Mouse (Mus musculus): ENCODE measurements around the gene Tbx5.
"Not testable (repeated sequence)": the region's sequence is repeated elsewhere in the genome, so short reads cannot be mapped to it uniquely, and the experiment has no call there.

Gene Tbx5

DNA sequence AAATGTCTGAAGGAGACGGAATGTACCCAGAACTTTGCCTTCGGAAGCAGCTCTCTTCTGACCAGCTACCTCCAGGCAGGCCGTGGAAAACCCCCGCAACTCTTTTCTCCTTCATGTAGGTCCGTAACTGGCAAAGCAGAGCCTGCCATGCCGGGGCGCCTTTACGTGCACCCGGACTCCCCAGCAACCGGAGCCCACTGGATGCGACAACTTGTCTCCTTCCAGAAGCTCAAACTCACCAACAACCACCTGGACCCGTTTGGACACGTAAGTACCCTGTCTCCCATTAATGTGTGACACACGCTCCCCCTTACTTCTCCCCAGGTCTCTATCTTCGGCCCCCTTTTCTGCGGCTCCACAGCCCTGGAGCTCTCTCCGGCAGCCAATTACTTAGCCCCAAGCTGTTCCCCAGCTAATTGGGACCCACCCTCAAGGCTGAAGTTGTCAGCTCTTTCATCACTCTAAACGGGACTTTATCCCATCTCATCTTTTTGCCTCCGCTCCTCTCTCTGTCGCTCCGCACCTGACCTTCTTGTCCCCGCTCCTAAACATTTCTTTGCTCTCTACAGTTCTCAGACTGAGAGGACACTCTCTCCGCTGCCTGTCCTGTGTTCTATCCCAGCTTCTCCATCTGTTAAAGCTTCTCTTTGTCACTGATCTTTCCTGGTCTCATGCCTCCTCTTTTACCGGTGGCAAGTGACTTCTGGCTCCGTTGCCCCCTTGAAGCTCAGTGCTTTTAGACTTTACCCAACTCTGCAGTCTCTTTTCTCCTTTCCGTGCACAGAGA, 9.4 kb downstream of the Tbx5 start:
- no peak for DNase-seq (ENCODE audit: low read depth, low spot score)

DNA sequence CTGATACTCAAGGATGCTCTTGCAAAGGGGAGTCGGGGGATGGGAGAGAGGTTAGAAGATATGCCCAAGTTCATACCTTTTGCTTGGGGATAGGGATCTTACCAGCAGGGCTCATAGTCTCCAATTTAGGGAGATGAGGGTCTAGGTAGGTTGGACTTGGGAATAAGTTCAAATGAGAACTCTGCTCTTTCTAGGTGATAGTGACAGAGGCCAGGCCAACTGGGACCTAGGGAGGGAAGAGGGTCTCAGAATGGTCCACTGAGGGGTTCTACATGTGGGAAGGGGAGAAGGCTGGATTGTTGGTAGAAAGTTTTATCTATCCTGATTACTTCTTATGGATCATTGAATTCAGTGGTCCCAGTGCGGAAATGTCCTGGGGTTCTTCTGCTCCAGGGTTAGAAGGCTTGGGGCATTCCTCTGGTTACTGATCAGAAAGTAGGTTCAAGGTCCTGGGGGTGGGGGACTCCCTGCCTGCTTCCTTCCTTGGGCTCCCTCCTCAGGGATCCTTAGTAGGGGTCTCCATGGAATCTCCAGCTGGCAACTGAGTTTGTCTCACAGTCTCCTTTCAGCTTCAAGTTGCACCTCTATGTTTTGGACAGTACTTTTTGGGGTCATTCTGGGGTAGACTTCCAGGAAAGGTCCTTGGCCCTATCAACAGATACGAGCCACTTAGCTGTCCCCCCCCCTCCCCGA, 10.4 kb downstream of the Tbx5 start:
- DNase-seq (ENCODE audit: low read depth, low spot score), result no peak

DNA sequence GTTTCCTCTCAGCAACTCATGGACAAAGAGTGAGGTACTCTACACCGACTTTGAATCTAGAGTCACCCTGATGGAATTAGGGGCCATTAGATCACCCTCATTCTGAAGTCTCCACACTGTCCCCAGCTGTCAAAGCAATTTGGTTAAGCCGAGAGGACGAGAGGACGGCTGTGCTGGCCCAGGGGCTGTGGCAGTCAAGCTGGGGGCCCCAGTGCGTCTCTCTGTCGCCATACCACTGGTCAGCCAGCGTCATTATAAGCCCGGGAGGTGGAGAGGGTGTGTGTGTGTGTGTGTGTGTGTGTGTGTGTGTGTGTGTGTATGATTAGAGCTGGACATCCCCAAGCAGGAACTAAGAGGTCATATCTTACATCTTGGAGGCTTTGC, 10.9 kb downstream of the Tbx5 start:
- DNase-seq (ENCODE audit: low read depth, low spot score), result no peak

DNA sequence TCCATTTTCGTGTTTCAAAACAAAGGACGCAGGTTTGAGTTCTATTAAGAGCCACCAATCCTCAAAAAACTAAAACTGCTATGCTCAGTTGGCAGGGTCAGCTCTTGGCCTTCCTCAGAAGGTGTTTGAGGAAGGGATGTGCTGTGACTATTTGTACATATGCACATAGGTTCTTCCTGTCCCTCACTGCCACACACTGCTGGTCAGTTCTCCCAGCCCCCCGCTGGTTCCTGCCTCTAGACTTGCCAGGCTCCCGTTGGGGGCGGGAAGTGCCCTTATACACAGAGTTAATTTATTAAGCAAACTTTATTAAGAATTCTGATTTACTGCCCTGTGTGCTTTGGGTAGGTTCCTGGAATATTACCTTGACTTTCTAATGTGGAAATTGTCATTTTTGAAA, 11.9 kb downstream of the Tbx5 start:
- no peak for DNase-seq (ENCODE audit: low read depth, low spot score)

DNA sequence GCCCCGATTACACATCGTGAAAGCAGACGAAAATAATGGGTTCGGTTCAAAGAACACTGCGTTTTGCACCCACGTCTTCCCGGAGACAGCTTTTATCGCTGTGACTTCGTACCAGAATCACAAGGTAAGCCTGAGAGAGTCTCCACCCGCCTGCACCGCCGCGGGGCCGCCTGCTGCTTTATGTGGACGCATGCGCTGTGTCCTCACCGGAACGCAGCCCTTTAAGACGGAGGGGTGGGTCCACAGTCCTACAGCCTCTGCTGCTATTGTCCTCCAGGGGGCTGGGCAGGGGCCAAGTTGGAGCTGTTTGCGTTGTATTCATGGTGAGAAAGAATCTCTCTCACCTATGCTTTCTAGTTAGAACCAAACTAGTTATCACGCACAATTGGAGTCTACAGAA, 12.5 kb downstream of the Tbx5 start:
- no peak for DNase-seq (ENCODE audit: low read depth, low spot score)

DNA sequence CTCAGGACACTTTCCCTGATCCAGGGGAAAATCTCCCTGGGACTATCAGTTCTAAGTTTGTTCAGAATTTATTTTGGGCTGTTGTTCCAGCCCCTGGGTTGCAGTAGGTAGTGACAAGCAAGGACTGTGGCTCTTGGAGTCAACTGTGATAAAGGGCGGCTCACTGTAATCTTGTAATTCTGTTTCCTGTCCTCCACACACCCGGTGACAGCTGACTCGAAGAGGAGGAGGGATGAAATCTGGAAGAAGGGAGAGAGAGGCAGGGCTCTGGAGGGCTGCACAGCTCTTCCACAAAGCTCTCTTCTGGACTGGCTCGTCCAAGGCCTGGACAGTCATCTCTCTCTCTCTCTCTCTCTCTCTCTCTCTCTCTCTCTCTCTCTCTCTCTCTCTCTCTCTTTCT, 24.6 kb downstream of the Tbx5 start:
- no peak for DNase-seq (ENCODE audit: low read depth, low spot score)

DNA sequence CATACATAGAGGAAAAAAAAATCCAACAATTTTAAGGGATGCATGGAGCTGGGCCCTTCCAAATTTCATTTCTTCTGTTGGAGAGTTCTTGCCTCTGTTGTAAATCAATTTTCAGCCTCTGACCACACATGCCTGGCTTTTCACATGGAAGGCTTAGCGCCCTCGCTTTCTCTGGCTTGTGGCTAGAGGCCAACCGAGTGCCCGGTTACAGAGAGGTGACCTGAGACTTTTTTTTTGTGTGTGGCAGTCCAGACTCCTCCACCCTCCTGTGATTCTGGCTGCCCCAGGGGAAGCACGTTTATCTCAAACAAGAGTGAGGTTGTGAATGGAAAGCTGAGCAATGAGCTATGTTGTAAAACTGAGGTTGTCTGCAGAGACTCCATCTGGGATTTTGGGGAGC, 28.8 kb downstream of the Tbx5 start:
- no peak for DNase-seq (ENCODE audit: low read depth, low spot score)

DNA sequence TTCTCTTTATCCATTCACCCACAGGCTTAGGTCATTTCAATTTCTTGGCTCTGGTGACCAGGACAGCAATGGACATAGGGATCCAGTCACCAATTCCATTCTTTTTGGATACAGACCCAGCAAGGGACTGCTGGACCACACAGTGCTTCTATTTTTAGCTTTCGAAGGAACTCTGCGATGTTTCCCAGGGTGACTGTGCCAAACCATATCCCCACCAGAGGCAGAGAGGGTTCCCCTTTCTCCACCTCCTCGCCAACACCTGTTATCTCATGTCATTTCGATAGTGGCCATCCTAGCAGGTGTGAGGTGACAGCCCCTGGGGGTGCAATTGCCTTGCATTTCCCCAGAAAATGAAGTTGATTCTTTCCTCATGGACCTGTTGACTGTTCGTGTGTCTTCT, 30.0 kb downstream of the Tbx5 start:
- DNase-seq (ENCODE audit: low read depth, low spot score), result no peak

DNA sequence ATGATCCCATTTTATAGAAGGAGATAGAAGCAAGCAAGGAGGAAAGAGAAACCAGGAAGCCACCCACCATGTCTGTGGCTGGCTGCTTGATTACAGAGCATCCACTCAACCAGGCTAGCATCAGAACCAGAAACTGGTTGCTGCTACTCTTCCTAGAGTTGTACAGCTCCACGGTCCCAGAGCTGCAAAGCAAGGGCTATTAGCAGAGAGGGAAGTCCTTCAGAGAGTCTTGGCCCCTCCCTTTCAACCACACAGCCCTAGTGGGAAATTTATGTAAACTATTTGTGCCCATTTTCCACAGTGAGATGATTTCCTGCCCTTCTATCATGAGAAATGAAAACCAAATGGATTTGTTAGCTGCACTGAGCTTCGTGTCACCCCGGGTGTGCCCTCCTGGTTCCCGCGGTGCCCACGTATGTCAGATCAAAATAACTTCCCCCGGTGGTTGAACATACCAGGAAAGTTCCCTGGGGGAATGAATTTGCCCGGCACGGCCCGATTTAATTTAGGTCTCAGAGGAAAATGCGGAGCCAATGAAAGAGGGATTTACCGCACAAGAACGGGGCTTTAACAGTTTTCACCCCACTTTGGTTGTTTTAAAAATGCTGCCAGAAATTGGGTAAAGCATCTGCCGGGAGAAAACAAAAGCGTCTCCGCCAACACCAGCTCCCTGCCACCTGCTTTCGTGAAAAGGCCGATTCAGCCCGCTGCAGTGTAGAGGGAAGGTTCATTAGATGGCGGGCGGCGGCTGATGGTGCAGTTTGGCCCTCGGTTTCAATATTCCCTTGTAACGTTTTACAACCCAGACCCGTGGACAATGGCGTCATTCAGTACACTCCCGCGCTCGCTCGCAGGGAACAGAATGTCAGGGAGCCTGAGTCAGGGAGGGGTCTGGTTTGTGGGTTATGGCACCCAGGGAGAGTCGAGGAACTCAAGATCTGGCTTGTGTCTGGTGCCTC, 34.1 kb downstream of the Tbx5 start:
- no peak for DNase-seq (ENCODE audit: low read depth, low spot score)

DNA sequence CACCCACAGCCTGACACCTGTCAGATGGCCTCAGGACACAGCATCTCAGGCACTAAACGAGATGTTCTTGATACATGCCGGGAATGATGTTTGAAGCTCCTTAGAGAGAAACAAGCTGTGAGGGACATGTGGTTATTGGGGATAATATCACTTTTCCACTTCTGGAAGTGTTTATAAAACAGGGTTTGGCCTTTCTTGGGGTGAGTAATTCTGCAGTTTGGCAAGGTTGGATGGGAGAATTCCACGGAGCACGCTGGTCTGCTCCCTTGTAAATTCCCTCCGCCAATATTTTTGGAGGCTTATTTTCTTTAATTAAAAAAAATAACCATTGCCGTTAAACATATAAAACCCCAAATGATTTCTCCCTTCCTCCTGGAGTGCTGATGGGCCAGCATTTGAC, 35.5 kb downstream of the Tbx5 start:
- no peak for DNase-seq (ENCODE audit: low read depth, low spot score)

DNA sequence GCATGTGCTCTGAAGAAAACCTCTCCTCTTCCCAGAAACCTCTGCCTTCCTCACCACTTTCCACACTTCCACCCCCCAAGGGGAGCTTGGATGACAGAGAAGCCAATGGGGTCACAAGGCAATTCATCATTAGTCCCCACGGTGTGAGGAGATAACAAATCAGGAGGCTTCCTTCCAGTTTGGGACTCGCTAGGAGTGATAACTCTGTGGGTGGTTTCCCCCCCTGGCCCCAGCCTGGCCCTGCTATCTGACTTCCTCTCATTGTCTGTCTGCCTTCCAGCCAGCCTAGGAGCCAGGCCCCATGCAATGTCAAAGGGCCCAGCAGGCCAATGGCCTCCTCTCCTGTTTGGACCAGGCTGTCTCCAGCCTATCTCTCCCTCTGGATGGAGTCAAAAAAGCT, 43.0 kb downstream of the Tbx5 start:
- DNase-seq (ENCODE audit: low read depth, low spot score), result no peak

DNA sequence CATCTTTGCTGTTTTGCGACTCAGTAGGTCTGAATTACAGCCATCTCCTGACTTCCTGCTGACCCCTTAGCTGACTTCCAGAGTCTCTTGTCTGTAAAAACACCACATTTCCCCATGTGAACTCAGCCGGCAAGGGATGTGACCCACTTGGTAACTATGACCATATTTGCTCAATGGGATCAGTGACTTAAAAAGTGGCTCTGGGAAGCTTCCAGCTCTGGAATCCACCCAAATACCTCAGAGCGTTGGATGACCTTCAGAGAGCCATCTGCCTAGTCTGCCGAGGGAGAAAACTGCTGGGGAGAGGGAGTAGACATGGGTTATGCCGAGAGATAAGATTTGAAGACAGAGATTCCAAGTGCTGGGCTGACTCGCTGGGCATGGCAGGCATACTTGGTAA, 44.7 kb downstream of the Tbx5 start:
- no peak for DNase-seq (ENCODE audit: low read depth, low spot score)

DNA sequence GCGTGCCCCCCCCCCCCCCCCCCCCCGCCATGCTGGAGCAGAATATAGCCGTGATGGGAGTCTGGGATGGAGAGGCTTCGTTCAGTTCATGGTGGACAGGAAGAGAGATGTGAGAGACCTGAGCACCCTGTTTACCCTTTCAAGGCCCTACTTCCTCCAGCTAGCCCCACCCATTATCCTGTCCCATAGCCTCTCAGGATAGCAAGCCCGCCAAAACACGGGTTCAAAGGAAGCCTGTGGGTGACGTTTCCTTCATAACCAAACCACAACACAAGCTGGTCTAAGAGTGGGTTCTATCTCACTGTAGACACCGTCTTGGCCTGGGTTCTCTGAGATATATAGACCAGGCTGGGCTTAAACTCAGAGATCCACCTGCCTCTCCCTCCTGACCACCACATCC, 53.1 kb downstream of the Tbx5 start:
- no peak for DNase-seq (ENCODE audit: low read depth, low spot score)

DNA sequence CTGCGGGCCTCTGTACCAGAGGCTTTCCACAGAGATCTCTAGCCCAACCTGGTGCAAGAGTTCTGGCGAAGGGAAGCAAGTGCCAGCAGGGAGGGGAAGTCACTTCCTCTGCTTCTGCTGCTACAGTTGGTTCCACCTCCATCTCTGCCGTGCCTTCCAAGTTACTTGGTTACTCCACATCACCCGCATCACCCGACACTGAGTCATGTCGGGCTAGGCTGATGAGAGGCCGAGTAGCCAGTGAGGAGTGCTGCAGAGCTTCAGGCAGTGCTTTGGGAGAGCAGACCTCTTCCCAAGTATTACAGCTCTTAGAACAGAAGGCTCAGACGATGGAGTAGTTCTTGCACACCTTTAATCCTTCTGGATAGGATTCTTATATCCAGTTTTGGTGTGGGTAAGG, 54.9 kb downstream of the Tbx5 start:
- no peak for DNase-seq (ENCODE audit: low read depth, low spot score)

DNA sequence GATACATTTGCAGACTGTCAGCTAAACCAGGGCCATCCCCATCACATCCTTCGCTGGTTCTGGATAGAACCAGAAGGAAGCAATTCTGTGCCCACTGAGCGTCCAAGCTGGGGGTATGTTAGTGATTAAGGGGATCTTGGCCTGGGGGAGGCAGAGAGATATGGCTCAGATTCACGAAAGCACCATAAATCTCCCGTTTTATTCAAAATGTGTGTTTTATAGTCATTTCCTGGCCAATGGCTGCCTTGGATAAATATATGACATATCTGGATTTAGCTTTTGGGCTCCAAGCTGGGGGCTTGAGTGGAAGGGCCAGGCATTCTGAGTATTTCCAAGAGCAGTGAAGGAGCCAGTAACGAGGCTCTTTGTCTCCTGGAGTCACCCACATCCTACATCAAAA, 59.5 kb downstream of the Tbx5 start:
- no peak for DNase-seq (ENCODE audit: low read depth, low spot score)

DNA sequence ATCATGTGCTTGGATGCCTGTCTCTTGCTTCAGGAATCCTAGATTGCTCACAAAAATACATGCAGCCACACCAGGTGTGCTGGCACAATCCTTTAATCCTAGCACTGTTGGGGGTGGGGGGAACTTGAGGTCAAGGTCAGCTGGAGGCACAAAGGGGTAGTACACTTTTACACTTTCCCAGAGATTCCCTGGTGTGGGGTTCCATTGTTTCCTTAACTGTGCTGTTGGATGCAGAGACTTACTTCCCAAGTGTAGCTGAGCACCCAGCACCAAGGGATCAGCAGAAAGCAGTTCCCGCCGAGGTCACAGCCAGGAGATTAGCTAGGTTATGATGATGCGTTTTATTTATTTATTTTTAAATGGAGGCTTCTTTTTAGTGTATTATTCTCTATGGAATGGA, 60.6 kb downstream of the Tbx5 start:
- DNase-seq (ENCODE audit: low read depth, low spot score), result no peak

DNA sequence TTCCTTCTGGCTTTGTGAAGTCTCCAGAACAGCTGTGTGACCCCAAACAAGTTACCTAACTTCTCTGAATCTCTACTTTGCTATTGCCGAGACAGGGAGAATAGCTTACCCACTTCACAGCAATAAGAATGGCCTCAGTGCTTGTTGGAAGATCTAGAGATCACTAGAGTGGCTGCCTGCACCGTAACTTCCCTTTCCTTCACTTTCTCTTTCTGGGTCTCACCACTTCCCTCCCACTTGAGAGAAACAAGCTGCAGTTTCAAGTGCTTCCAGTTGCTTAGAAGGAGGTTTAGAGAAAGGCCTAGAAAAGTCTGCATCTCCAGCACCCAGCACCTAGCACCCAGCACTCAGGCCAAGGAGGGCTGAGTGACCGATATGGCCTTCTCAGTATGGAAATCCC, 64.1 kb downstream of the Tbx5 start:
- DNase-seq (ENCODE audit: low read depth, low spot score), result no peak

DNA sequence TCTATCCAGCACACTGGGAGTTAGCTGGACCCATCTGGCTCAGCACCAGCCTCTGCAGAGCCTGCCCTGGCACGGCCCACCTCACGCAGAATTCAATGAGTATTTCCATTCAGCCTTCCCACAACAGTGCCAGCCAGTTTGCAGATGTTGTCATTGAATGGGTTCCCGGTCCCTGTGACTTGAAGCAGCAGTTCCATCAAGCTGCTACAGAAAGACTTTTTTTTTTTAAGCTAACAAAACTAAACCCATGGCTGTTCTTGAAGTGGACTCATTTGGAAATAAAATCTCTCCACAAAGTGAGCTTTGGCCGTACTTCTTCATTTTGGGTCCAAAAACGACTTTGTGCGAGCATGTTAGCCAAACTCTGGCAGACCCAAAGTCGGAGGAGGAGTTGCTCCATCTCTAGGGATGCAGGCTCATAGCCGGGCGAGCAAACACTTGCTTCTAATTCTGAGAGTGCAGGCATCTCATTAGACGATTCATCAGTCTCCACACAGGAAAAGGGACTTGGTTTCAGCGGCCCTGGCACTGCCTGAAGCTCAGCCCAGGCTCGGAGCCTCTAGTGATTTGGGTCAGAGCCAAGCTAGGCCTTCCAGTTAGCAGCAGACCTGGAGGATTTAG, 84.2 kb downstream of the Tbx5 start:
- DNase-seq (ENCODE audit: low read depth, low spot score), result no peak

DNA sequence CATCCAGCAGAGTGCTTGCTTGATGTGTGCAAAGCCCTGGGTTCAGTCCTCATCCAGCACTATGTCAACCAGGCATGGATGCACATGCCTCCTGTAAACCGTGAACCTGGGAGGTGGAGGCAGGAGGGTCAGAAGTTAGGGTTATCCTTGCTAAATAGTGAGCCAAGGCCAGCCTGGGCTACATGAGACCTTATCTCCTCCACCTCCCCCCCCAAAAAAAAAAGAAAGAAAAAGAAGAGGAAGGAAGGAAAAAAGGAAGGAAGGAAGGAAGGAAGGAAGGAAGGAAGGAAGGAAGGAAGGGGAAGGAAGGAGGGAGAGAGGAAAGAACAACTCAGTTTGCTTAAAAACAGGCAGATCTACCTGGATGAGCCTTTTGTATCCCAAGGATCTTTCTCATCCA, 85.9 kb downstream of the Tbx5 start:
- not testable (repeated sequence) for DNase-seq (ENCODE audit: low read depth, low spot score)

DNA sequence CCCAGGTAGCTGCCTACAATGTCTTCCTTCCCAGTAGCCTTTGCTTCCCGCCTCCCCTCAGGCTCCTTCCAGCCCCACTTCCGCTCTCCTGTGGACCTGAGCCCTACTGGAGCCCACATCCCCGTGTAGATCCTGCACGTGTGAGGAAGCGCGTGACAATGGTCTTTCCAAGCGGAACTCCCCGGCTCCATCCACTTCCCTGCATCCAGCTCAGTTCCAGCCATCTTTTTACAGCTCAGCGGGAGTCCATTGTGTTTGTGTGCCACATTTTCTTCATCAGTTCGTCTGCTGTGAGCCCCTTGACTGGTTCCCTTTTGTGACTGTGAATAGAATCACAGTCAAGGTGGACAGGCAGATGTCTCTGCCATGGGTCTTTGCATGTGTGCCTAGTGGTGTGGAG, 88.5 kb downstream of the Tbx5 start:
- no peak for DNase-seq (ENCODE audit: low read depth, low spot score)

DNA sequence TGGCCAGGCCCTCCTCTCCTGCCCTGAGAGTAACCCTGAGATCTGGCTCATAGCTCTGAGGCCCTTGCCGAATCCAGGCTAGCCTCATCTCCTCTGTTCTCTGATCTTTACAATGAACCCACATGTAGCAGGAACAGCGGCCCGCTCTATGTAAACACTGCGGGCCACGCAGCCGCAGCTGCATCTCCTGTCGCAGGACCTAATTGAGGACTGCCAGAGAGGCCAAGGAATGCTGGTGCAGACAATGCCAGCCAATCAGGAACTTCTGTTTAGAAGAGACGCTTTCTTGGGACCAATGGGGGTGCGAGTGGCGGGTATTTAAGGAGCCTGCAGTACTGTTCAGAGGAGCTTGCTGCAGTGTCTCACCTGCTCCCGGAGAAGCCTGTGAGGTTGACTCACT, 89.8 kb downstream of the Tbx5 start:
- DNase-seq (ENCODE audit: low read depth, low spot score), result no peak
